Mouse (Mus musculus): ENCODE measurements around the gene Scamp2. TPM values are rescaled to one million over a fixed set of nuclear protein-coding genes. Genes with fewer than 3 reads are reported as not detected.

The Scamp2 gene
- polyA plus RNA-seq, 1 experiment from 2014 or later = 56.5 TPM

- no peaks in the 10 kb centered on the region for H3K9me3 ChIP-seq (replicated peaks)
- 92% methylated on average over 5 of the region's 5 CpGs for WGBS
- no peak for ATAC-seq
- no peak within 1 kb of the TSS for H3K9ac ChIP-seq
- peaks cover 19% of the 10 kb centered on the region for H3K36me3 ChIP-seq (ENCODE audit: poor library complexity, severe bottlenecking)
- H3K27ac ChIP-seq = no peak within 1 kb of the TSS
- H3K4me2 ChIP-seq = no peak within 1 kb of the TSS
- H3K27me3 ChIP-seq = no peaks in the 10 kb centered on the region
- no peaks in the 10 kb centered on the region for H3K4me1 ChIP-seq
- no peak within 1 kb of the TSS for H3K4me3 ChIP-seq
Observed at GRCm38 (mm10) chr9:57620674-57621073, 59.9 kb downstream of the Scamp2 start, which contains the start of gene Lman1l. Gene Lman1l (minus strand): TSS chr9:57620774.

GRCm38 (mm10) chr9:57624295-57624694 is 63.6 kb downstream of the Scamp2 start:
- WGBS = 91% methylated on average over 7 of the region's 7 CpGs
- H3K27ac ChIP-seq = no peak overlapping the region
- peaks cover 54% of the 10 kb centered on the region for H3K36me3 ChIP-seq (ENCODE audit: poor library complexity, severe bottlenecking)

GRCm38 (mm10) chr9:57625674-57626500 is 65.1 kb downstream of the Scamp2 start:
- H3K4me2 ChIP-seq = no peak overlapping the region
- ATAC-seq = no peak
- no peaks in the 10 kb centered on the region for H3K4me1 ChIP-seq
- H3K9ac ChIP-seq = no peak overlapping the region
- H3K27me3 ChIP-seq = no peaks in the 10 kb centered on the region
- peaks cover 70% of the 10 kb centered on the region for H3K36me3 ChIP-seq (ENCODE audit: poor library complexity, severe bottlenecking)
- H3K9me3 ChIP-seq (replicated peaks) = no peaks in the 10 kb centered on the region
- no peak overlapping the region for H3K27ac ChIP-seq
- H3K4me3 ChIP-seq = no peak overlapping the region
- WGBS = 67% methylated on average over 15 of the region's 15 CpGs

More at GRCm38 (mm10) chr9:57624295-57624694, 63.6 kb downstream of the Scamp2 start:
- Histone ChIP-seq H3K4me2 (no peak overlapping the region), H3K9me3 (replicated peaks) (no peaks in the 10 kb centered on the region), H3K9ac (no peak overlapping the region), H3K4me3 (no peak overlapping the region), H3K27me3 (no peaks in the 10 kb centered on the region), H3K4me1 (no peaks in the 10 kb centered on the region)
- ATAC-seq = no peak

- no peak overlapping the region for H3K4me3 ChIP-seq
- H3K9me3 ChIP-seq (replicated peaks) = no peaks in the 10 kb centered on the region
- no peak overlapping the region for H3K27ac ChIP-seq
- H3K4me2 ChIP-seq = no peak overlapping the region
- no peak overlapping the region for H3K9ac ChIP-seq
- no peak for ATAC-seq
- H3K4me1 ChIP-seq = no peaks in the 10 kb centered on the region
- WGBS = 93% methylated on average over 17 of the region's 17 CpGs
- no peaks in the 10 kb centered on the region for H3K27me3 ChIP-seq
- peaks cover 81% of the 10 kb centered on the region for H3K36me3 ChIP-seq (ENCODE audit: poor library complexity, severe bottlenecking)
Observed at GRCm38 (mm10) chr9:57627191-57627590, 66.4 kb downstream of the Scamp2 start.

GRCm38 (mm10) chr9:57627892-57628291 is 67.1 kb downstream of the Scamp2 start:
- WGBS = 91% methylated on average over 11 of the region's 11 CpGs
- H3K4me2 ChIP-seq = no peak overlapping the region
- ATAC-seq = no peak
- H3K4me1 ChIP-seq = no peaks in the 10 kb centered on the region
- H3K4me3 ChIP-seq = no peak overlapping the region
- H3K27me3 ChIP-seq = no peaks in the 10 kb centered on the region
- peaks cover 85% of the 10 kb centered on the region for H3K36me3 ChIP-seq (ENCODE audit: poor library complexity, severe bottlenecking)
- no peaks in the 10 kb centered on the region for H3K9me3 ChIP-seq (replicated peaks)
- H3K27ac ChIP-seq = no peak overlapping the region
- no peak overlapping the region for H3K9ac ChIP-seq

GRCm38 (mm10) chr9:57628717-57629116 is 68.0 kb downstream of the Scamp2 start:
- no peaks in the 10 kb centered on the region for H3K27me3 ChIP-seq
- H3K4me2 ChIP-seq = no peak overlapping the region
- H3K27ac ChIP-seq = no peak overlapping the region
- WGBS = 90% methylated on average over 12 of the region's 12 CpGs
- H3K36me3 ChIP-seq (ENCODE audit: poor library complexity, severe bottlenecking) = peaks cover 85% of the 10 kb centered on the region
- no peak overlapping the region for H3K9ac ChIP-seq
- peaks cover 7% of the 10 kb centered on the region for H3K4me1 ChIP-seq
- H3K9me3 ChIP-seq (replicated peaks) = no peaks in the 10 kb centered on the region
- peak; percentile 6; the same call in 1 of the 2 replicates for ATAC-seq
- H3K4me3 ChIP-seq = no peak overlapping the region

- Histone ChIP-seq H3K9ac (no peak overlapping the region), H3K4me2 (no peak overlapping the region), H3K4me3 (no peak overlapping the region), H3K36me3 (ENCODE audit: poor library complexity, severe bottlenecking) (peaks cover 80% of the 10 kb centered on the region), H3K9me3 (replicated peaks) (no peaks in the 10 kb centered on the region), H3K4me1 (peaks cover 13% of the 10 kb centered on the region), H3K27ac (peak overlapping the region; percentile 22; the same call in 1 of the 2 replicates), H3K27me3 (no peaks in the 10 kb centered on the region)
- WGBS = 71% methylated on average over 14 of the region's 14 CpGs
- peak; percentile 79 for ATAC-seq
Observed at GRCm38 (mm10) chr9:57629118-57629874, 68.6 kb downstream of the Scamp2 start.

GRCm38 (mm10) chr9:57633481-57634024 is 72.8 kb downstream of the Scamp2 start:
- ATAC-seq = no peak
- Histone ChIP-seq H3K4me2 (no peak overlapping the region), H3K4me1 (peaks cover 32% of the 10 kb centered on the region), H3K36me3 (ENCODE audit: poor library complexity, severe bottlenecking) (peaks cover 37% of the 10 kb centered on the region), H3K27ac (peak overlapping the region; percentile 8; the same call in 1 of the 2 replicates), H3K9ac (no peak overlapping the region), H3K4me3 (no peak overlapping the region), H3K9me3 (replicated peaks) (no peaks in the 10 kb centered on the region), H3K27me3 (no peaks in the 10 kb centered on the region)
- WGBS = 47% methylated on average over 4 of the region's 4 CpGs

- Histone ChIP-seq H3K4me2 (no peak overlapping the region), H3K27ac (no peak overlapping the region), H3K36me3 (ENCODE audit: poor library complexity, severe bottlenecking) (peaks cover 12% of the 10 kb centered on the region), H3K27me3 (no peaks in the 10 kb centered on the region), H3K4me3 (no peak overlapping the region), H3K9me3 (replicated peaks) (no peaks in the 10 kb centered on the region), H3K9ac (no peak overlapping the region), H3K4me1 (peaks cover 69% of the 10 kb centered on the region)
- 73% methylated on average over 3 of the region's 3 CpGs for WGBS
- ATAC-seq = no peak
Observed at GRCm38 (mm10) chr9:57637272-57637671, 76.5 kb downstream of the Scamp2 start.

GRCm38 (mm10) chr9:57637741-57638322 is 77.1 kb downstream of the Scamp2 start:
- no peak for ATAC-seq
- H3K4me1 ChIP-seq = peaks cover 75% of the 10 kb centered on the region
- no peak overlapping the region for H3K4me3 ChIP-seq
- WGBS = 70% methylated on average over 6 of the region's 6 CpGs
- H3K4me2 ChIP-seq = no peak overlapping the region
- H3K36me3 ChIP-seq (ENCODE audit: poor library complexity, severe bottlenecking) = peaks cover 10% of the 10 kb centered on the region; the same call in 1 of the 2 replicates
- H3K9me3 ChIP-seq (replicated peaks) = no peaks in the 10 kb centered on the region
- no peak overlapping the region for H3K9ac ChIP-seq
- H3K27ac ChIP-seq = 0 out of 2 replicates have a peak overlapping the region, but pooled peaks have one; percentile 32
- H3K27me3 ChIP-seq = no peaks in the 10 kb centered on the region

Measured in forebrain, embryonic 13.5 days (tissue).